Mouse (Mus musculus): Measurements from ENCODE around the gene Ybx2.

DNA sequence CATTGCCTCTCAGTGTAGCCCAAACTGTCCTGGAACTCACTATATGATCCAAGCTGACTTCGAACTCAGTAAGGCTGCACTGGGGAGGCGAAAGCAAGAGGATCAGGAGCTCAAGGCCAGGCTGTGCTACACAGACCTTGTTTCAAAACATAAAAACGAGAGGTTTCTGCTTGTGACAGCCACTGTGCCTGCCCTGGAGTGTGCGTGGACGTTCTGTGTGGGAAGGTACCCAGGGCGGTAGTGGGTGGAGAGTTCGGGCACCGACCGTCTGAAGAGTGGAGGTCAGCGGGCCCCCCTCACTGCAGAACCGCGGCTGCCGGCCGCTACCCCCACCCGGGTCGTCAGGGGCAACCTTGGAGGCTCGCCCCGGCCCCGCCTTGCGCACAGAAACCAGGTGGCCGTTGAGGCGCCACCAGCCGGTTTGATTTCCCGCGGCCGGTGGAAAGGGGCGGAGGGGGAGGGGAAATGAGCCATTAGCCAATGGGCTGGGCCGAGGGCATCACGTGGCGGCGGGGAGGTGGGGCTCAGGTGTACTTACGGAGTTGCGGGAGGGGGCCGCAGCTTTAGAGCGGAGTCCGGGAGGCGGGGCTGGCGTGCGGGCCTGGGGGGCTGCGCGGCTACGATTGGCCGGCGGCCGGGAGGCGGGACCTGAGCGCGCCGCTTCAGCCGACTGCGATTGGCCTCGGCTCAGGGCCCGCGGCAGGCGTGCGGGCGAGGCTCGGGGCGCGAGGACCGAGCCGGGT, at the start of gene Ybx2:
- TF ChIP-seq CTCF (IDR thresholded peaks at IDR 0.05; ENCODE audit: borderline replicate concordance, insufficient read depth, low read length) (no peak), POLR2A (IDR thresholded peaks at IDR 0.05; ENCODE audit: low read depth, low read length) (no peak)
